Mouse (Mus musculus): ENCODE measurements around the gene C2cd5. TPM values are rescaled to one million over a fixed set of nuclear protein-coding genes. Genes with fewer than 3 reads are reported as not detected.
A peak's percentile ranks its signal among the peaks of the same experiment; 100 is the strongest.

C2cd5 gene
- polyA plus RNA-seq, 1 experiment from 2014 or later: 28.5 TPM

GRCm38 (mm10) chr6:143136688-143137087 lies 36.7 kb upstream of the C2cd5 start:
- Histone ChIP-seq H3K36me3 (no peaks in the 10 kb centered on the region), H3K4me1 (peaks cover 6% of the 10 kb centered on the region; the same call in 1 of the 2 replicates), H3K27me3 (ENCODE audit: insufficient read depth, poor library complexity, severe bottlenecking) (no peaks in the 10 kb centered on the region), H3K27ac (no peak overlapping the region), H3K9me3 (no peaks in the 10 kb centered on the region), H3K4me3 (no peak overlapping the region)
- 94% methylated on average over 7 of the region's 7 CpGs for WGBS
- peak; percentile 55 for DNase-seq (ENCODE audit: low spot score)

DNA sequence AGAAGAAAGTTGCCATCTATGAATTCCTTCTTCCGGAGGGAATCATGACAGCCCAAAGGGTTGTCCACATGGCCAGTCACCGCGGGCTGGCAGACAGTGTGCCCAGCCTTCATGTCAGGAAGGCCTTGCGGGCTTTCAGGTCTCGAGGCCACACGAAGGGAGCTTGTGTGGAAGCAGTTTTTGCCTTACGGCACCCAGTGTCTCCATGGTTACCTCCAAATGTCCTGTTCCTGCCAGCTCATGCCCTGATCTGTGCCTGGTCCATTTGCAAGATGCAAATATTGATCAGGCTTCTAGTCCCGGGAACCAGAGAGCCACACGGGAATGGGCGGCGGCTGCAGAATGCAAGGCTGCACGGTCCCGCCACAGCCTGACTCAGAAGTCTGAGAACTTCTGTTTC lies 35.2 kb upstream of the C2cd5 start:
- WGBS: 89% methylated on average over 13 of the region's 13 CpGs

DNA sequence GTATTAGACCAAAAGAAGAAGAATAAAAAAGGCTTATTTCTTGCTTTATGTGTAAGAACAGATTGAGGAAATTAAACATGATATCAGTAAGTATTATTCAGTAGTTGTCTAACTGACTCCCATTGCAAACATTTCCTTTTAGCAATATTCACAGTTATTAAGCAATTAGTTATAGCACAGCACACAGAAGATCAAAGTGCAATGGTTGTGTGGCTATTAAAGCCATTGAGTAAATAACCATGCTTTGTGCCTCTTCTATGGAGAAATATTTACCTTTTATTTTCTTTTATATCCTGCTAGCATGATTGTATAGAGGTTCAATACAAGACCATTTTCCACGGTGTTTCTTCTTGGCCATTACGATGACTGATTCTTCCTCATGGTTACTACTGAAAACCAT lies 33.2 kb upstream of the C2cd5 start:
- DNase-seq (ENCODE audit: low spot score): no peak
- Histone ChIP-seq H3K27me3 (ENCODE audit: insufficient read depth, poor library complexity, severe bottlenecking) (no peaks in the 10 kb centered on the region), H3K4me1 (peaks cover 6% of the 10 kb centered on the region; the same call in 1 of the 2 replicates), H3K9me3 (no peaks in the 10 kb centered on the region), H3K4me3 (no peak overlapping the region), H3K27ac (no peak overlapping the region), H3K36me3 (no peaks in the 10 kb centered on the region)
- 87% methylated on average over 2 of the region's 2 CpGs for WGBS

More for the DNA sequence above, 35.2 kb upstream of the C2cd5 start:
- Histone ChIP-seq H3K27me3 (ENCODE audit: insufficient read depth, poor library complexity, severe bottlenecking) (no peaks in the 10 kb centered on the region), H3K36me3 (no peaks in the 10 kb centered on the region), H3K27ac (no peak overlapping the region), H3K4me3 (no peak overlapping the region), H3K9me3 (no peaks in the 10 kb centered on the region), H3K4me1 (peaks cover 6% of the 10 kb centered on the region; the same call in 1 of the 2 replicates)
- no peak for DNase-seq (ENCODE audit: low spot score)

DNA sequence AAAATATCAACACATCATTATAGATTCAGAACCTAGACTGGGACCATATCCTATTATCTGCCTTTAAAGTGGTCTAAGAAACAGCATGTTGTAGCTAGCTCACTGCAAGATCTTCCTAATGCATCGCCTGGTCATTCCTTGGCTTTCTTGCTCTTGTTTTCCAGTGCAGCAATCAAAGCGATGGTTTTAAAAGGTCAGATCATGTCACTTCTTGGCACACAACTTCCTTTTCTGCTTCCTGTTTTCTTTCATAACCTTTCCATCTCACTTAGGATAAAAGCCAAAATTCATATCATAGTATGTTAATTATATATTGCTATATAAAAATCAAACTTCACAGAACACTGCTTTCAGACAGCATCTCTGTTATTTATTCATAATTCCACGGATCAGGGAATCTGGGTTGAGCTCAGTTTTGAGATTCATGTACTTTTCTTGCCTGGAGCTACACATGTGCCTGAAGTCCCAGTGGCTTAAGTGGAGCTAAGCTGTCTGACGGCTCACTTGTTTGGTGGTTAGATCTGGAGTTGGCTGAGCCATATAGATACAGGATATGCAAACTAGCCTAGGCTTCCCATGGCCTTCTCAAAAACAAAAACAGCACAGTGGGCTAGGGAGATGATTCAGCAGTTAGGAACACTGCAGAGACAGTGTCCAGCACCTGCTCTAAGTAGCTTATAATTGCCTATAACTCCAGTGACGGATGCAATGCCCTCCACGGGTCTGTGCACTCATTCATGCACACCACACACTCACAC lies 32.1 kb upstream of the C2cd5 start:
- H3K36me3 ChIP-seq: no peaks in the 10 kb centered on the region
- no peaks in the 10 kb centered on the region for H3K9me3 ChIP-seq
- 78% methylated on average over 6 of the region's 6 CpGs for WGBS
- H3K4me1 ChIP-seq: peaks cover 1% of the 10 kb centered on the region; the same call in 1 of the 2 replicates
- H3K4me3 ChIP-seq: no peak overlapping the region
- no peak for DNase-seq (ENCODE audit: low spot score)
- H3K27ac ChIP-seq: no peak overlapping the region
- H3K27me3 ChIP-seq (ENCODE audit: insufficient read depth, poor library complexity, severe bottlenecking): no peaks in the 10 kb centered on the region

DNA sequence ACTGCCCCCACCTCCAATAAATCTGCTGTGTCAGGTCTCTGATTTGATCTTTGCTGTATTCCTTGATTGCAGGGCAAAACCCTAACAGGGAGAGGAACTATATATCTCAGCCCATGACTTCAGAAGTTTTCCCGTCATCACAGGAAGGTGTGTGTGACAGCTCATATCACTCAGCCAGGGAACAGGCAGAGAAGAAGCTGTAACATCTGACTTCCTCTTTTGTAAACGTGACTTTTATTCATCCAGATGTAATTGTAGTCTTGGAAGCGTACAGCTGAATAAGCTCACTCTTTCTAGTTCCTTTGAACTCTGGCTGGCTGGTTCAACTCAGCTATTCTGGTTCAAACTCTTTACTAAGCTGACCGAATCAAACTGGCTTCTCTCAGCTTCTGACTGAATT lies 30.5 kb upstream of the C2cd5 start:
- DNase-seq (ENCODE audit: low spot score): no peak
- 75% methylated on average over 4 of the region's 4 CpGs for WGBS
- Histone ChIP-seq H3K4me3 (no peak overlapping the region), H3K27ac (no peak overlapping the region), H3K36me3 (no peaks in the 10 kb centered on the region), H3K27me3 (ENCODE audit: insufficient read depth, poor library complexity, severe bottlenecking) (no peaks in the 10 kb centered on the region), H3K9me3 (no peaks in the 10 kb centered on the region), H3K4me1 (no peaks in the 10 kb centered on the region)

GRCm38 (mm10) chr6:143129952-143130351 lies 30.0 kb upstream of the C2cd5 start:
- Histone ChIP-seq H3K4me1 (no peaks in the 10 kb centered on the region), H3K36me3 (no peaks in the 10 kb centered on the region), H3K4me3 (no peak overlapping the region), H3K27me3 (ENCODE audit: insufficient read depth, poor library complexity, severe bottlenecking) (no peaks in the 10 kb centered on the region), H3K27ac (no peak overlapping the region), H3K9me3 (no peaks in the 10 kb centered on the region)
- WGBS: 73% methylated on average over 3 of the region's 3 CpGs
- no peak for DNase-seq (ENCODE audit: low spot score)

DNA sequence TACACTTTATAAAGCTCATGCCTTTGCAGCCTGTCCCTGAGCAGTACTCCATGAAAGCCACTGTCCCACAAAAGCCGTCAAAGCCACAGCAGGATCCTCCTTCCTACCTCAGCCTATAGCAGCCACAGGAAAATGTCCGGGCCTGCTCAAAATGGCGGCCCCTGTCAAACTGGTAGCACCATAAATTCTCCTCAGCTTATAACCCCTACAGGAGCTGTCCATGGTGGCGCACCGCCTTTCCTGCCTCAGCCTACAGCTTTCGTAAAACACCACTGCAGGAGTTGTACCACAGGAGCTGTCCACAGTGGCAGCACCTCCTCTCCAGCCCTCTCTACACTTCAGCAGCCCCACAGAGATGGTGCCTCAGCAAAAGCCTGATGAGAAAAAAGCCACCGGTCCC lies 29.5 kb upstream of the C2cd5 start:
- Histone ChIP-seq H3K4me3 (no peak overlapping the region), H3K4me1 (no peaks in the 10 kb centered on the region), H3K27me3 (ENCODE audit: insufficient read depth, poor library complexity, severe bottlenecking) (no peaks in the 10 kb centered on the region), H3K9me3 (no peaks in the 10 kb centered on the region), H3K27ac (no peak overlapping the region), H3K36me3 (no peaks in the 10 kb centered on the region)
- no peak for DNase-seq (ENCODE audit: low spot score)
- 90% methylated on average over 7 of the region's 7 CpGs for WGBS

DNA sequence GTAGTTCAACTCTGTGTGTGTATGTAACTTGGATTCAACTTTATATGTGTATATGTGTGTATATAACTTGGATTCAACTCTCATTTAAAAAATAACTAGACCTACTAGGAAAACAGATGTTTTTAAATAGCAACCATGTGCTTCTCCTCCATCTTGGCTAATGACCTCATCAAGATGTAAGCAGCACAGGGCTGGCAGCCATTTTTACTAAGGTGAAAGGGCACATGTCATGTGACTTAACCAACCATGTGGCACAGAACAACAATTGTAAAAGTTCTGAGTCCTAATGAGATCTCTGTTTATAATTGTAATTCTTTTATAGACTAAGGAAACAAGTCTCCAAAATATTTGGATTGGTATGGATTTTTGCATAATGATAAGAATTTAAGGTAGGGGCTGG lies 25.8 kb upstream of the C2cd5 start:
- Histone ChIP-seq H3K36me3 (no peaks in the 10 kb centered on the region), H3K9me3 (no peaks in the 10 kb centered on the region), H3K27me3 (ENCODE audit: insufficient read depth, poor library complexity, severe bottlenecking) (no peaks in the 10 kb centered on the region), H3K27ac (no peak overlapping the region), H3K4me1 (no peaks in the 10 kb centered on the region), H3K4me3 (no peak overlapping the region)
- DNase-seq (ENCODE audit: low spot score): no peak

DNA sequence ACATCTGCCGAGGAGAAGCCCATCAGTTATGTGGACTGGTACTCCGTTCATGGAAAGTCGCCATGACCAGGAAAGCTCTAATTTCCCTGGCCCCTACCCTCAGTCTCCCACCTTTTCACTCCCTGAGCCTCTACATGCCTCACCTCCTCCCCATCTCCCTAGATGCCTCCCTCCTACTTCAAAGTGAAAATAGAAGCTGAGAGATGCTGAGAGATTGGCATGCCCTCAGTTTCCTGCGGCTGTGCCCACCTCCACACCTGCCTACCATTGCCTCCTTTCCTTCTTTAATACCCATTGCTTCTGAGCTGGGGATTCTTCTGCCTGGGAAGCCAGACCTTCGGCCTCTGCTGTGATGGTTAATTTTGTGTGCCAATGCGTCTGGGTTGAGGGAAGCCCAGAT lies 19.4 kb upstream of the C2cd5 start:
- no peaks in the 10 kb centered on the region for H3K36me3 ChIP-seq
- H3K4me3 ChIP-seq: no peak overlapping the region
- peaks cover 8% of the 10 kb centered on the region; the same call in 1 of the 2 replicates for H3K4me1 ChIP-seq
- DNase-seq (ENCODE audit: low spot score): no peak
- no peak overlapping the region for H3K27ac ChIP-seq
- 0 out of 2 replicates have a peak, but pooled peaks cover 5% of the 10 kb centered on the region for H3K27me3 ChIP-seq (ENCODE audit: insufficient read depth, poor library complexity, severe bottlenecking)
- 86% methylated on average over 6 of the region's 6 CpGs for WGBS
- H3K9me3 ChIP-seq: no peaks in the 10 kb centered on the region

GRCm38 (mm10) chr6:143116779-143117178 lies 16.8 kb upstream of the C2cd5 start:
- Histone ChIP-seq H3K27me3 (ENCODE audit: insufficient read depth, poor library complexity, severe bottlenecking) (0 out of 2 replicates have a peak, but pooled peaks cover 5% of the 10 kb centered on the region), H3K4me3 (no peak overlapping the region), H3K9me3 (no peaks in the 10 kb centered on the region), H3K36me3 (no peaks in the 10 kb centered on the region), H3K27ac (no peak overlapping the region), H3K4me1 (peaks cover 8% of the 10 kb centered on the region; the same call in 1 of the 2 replicates)
- no peak for DNase-seq (ENCODE audit: low spot score)
- WGBS: 55% methylated on average over 6 of the region's 6 CpGs

DNA sequence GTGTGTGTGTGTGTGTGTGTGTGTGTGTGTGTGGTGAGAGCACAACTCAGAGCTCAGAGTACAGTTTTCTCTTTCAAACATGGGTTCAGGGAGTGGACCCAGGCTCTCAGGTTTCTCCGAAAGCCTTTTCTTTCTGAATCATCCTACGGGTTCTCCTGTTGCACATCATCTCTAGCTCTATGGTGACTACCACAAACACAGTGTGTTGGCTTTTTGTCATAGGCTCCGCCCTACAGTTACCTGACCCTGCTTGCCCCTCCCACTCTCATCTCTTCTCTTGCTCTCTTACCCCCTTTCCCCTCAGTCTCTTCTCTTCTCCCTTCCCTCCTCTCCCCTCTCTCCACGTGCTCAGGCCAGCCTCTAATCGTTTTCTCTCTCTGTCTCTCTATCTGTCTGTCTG lies 15.6 kb upstream of the C2cd5 start:
- H3K27me3 ChIP-seq (ENCODE audit: insufficient read depth, poor library complexity, severe bottlenecking): 0 out of 2 replicates have a peak, but pooled peaks cover 5% of the 10 kb centered on the region
- DNase-seq (ENCODE audit: low spot score): no peak
- no peaks in the 10 kb centered on the region for H3K36me3 ChIP-seq
- WGBS: 76% methylated on average over 5 of the region's 5 CpGs
- no peak overlapping the region for H3K4me3 ChIP-seq
- H3K27ac ChIP-seq: 0 out of 2 replicates have a peak overlapping the region, but pooled peaks have one; percentile 47
- H3K9me3 ChIP-seq: no peaks in the 10 kb centered on the region
- peaks cover 8% of the 10 kb centered on the region; the same call in 1 of the 2 replicates for H3K4me1 ChIP-seq

DNA sequence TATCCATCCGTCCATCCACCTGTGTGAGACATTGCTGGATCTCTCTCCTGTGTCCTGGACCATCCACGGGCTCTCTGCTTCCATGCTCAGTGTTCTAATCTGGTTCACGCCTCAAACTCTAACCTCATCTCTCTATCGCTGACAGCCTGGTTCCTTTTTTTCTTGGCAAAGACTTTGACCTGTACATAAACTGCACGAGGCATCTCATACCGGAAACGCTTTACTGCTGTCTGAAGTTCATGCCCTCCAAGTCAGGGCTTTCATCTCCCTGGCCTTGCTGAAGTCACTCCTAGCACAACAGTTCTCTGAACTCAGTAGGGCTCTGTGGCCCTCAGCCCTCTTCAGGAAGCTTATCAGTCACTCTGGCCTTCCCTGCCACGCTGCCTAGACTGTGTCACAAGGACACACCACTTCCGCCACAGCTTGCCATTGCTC lies 15.1 kb upstream of the C2cd5 start:
- Histone ChIP-seq H3K27me3 (ENCODE audit: insufficient read depth, poor library complexity, severe bottlenecking) (0 out of 2 replicates have a peak, but pooled peaks cover 5% of the 10 kb centered on the region), H3K4me1 (peaks cover 8% of the 10 kb centered on the region; the same call in 1 of the 2 replicates), H3K36me3 (no peaks in the 10 kb centered on the region), H3K4me3 (no peak overlapping the region), H3K27ac (peak overlapping the region; percentile 47; the same call in 1 of the 2 replicates), H3K9me3 (no peaks in the 10 kb centered on the region)
- no peak for DNase-seq (ENCODE audit: low spot score)
- 37% methylated on average over 9 of the region's 9 CpGs for WGBS

- H3K4me3 ChIP-seq: no peak overlapping the region
- H3K4me1 ChIP-seq: peaks cover 8% of the 10 kb centered on the region; the same call in 1 of the 2 replicates
- H3K27me3 ChIP-seq (ENCODE audit: insufficient read depth, poor library complexity, severe bottlenecking): 0 out of 2 replicates have a peak, but pooled peaks cover 5% of the 10 kb centered on the region
- 15% methylated on average over 2 of the region's 2 CpGs for WGBS
- H3K9me3 ChIP-seq: no peaks in the 10 kb centered on the region
- no peak for DNase-seq (ENCODE audit: low spot score)
- peak overlapping the region; percentile 47; the same call in 1 of the 2 replicates for H3K27ac ChIP-seq
- H3K36me3 ChIP-seq: no peaks in the 10 kb centered on the region
Measured at GRCm38 (mm10) chr6:143114556-143114955, 14.6 kb upstream of the C2cd5 start.
